Mouse (Mus musculus) liver, embryonic 14.5 days (tissue): ENCODE data around the gene Arhgap9.

Experiments
- CTCF ChIP-seq: IDR thresholded peaks from 2 replicates; pipeline ENCODE4 v1.5.1; 2016; ENCODE audit warnings: antibody characterized with exemption, low read depth, control low read depth
- EP300 ChIP-seq: IDR thresholded peaks from 2 replicates; pipeline ENCODE4 v1.6.1; 2016; ENCODE audit warnings: antibody characterized with exemption, low read depth

- TF ChIP-seq CTCF (peak; percentile 94), EP300 (no peak)
Observed at GRCm38 (mm10) chr10:127341891-127342639, 20.3 kb downstream of the Arhgap9 start, which contains the start of gene Gli1.
